9 mouse cellular contexts compared by ENCODE assay signal in the genomic region with DNA sequence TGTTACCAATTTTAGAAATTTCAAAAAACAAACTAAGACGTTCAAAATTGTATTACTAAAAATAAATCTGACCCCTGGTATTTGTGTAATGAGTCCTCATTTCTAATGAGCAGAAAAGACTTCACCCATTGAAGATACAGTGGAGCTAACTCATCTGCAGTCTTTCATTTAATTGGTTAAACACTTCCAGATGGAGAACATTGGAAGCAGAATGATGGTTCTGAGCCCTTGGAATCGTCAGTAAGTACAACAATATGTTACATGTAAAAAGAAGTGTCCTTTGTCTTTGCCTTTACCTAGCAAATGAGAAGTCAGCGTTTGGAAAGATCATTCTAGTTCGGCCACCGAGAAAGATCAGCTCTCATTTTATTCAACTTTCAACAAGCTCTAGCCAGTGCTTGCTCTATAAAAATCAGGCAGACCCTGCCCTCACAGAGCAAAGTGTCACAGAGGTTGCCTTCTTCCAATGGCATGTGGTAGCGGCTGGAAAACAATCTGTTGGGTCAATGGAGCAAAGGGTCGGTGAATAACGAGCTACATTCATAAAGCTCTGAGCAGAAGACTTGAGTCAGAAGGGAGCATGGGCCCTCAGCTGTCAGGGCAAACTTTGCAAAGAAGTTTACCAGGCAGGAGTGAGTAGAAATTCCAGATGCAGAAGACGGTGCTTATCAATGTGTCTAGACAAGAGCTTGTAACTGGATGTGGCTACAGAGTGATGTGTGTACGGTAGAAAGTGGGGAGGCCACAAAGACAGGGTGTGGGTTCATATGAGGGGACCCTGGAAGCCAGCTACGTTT. TPM values are rescaled to one million over a fixed set of nuclear protein-coding genes. Genes with fewer than 3 reads are reported as not detected.
DNase-seq lines count a peak whose midpoint lies in the region; ATAC-seq lines count a peak whose summit lies in the region.
"Had no signal": no experiment of that assay in that cellular context is flagged by ENCODE, and none has a peak within 500 bp of the region (broad histone marks: within the 10 kb centered on the region; RNA-seq: fewer than 3 reads in every experiment).

No protein-coding gene starts in this region.

- peak overlapping the region; percentile 11; the same call in 1 of the 2 replicates for H3K9ac ChIP-seq in heart, embryonic 11.5 days (ENCODE audit: low read depth, low read length)
- H3K9ac ChIP-seq in midbrain, embryonic 16.5 days (ENCODE audit: low read depth, low read length) = no peak overlapping the region
- no peak overlapping the region for H3K9ac ChIP-seq in midbrain, embryonic 14.5 days (replicated peaks; ENCODE audit: low read length)
- H3K9ac ChIP-seq in neural tube, embryonic 13.5 days = no peak overlapping the region
- no peak overlapping the region for H3K9ac ChIP-seq in midbrain, embryonic 15.5 days
- H3K9ac ChIP-seq: midbrain, embryonic 12.5 days had no signal

- peak overlapping the region; percentile 33; the same call in 1 of the 2 replicates for H3K4me2 ChIP-seq in heart, embryonic 11.5 days
- H3K4me2 ChIP-seq in midbrain, embryonic 16.5 days (ENCODE audit: low read length) = 0 out of 2 replicates have a peak overlapping the region, but pooled peaks have one; percentile 37
- no peak overlapping the region for H3K4me2 ChIP-seq in midbrain, embryonic 14.5 days (ENCODE audit: low read length)
- no peak overlapping the region for H3K4me2 ChIP-seq in neural tube, embryonic 13.5 days
- H3K4me2 ChIP-seq in midbrain, embryonic 15.5 days = no peak overlapping the region
- H3K4me2 ChIP-seq: midbrain, embryonic 12.5 days had no signal

- no peaks in the 10 kb centered on the region for H3K36me3 ChIP-seq in heart, embryonic 11.5 days (ENCODE audit: control insufficient read depth, insufficient read depth, low read length)
- H3K36me3 ChIP-seq in midbrain, embryonic 16.5 days (ENCODE audit: control insufficient read depth, insufficient read depth, low read length) = no peaks in the 10 kb centered on the region
- no peaks in the 10 kb centered on the region for H3K36me3 ChIP-seq in midbrain, embryonic 14.5 days (ENCODE audit: control insufficient read depth, insufficient read depth, low read length)
- H3K36me3 ChIP-seq in neural tube, embryonic 13.5 days = no peaks in the 10 kb centered on the region
- no peaks in the 10 kb centered on the region for H3K36me3 ChIP-seq in midbrain, embryonic 15.5 days (replicated peaks)
- H3K36me3 ChIP-seq: midbrain, embryonic 12.5 days had no signal

- peaks cover 7% of the 10 kb centered on the region; the same call in 1 of the 2 replicates for H3K4me1 ChIP-seq in heart, embryonic 11.5 days (ENCODE audit: control insufficient read depth, insufficient read depth, low read length)
- H3K4me1 ChIP-seq in midbrain, embryonic 16.5 days (ENCODE audit: control insufficient read depth, insufficient read depth, low read length) = peaks cover 3% of the 10 kb centered on the region; the same call in 1 of the 2 replicates
- H3K4me1 ChIP-seq in midbrain, embryonic 14.5 days (ENCODE audit: control insufficient read depth, insufficient read depth, low read length) = no peaks in the 10 kb centered on the region
- H3K4me1 ChIP-seq in neural tube, embryonic 13.5 days (replicated peaks) = peaks cover 11% of the 10 kb centered on the region; the same call in 1 of the 2 replicates
- no peaks in the 10 kb centered on the region; the same call in 1 of the 2 replicates for H3K4me1 ChIP-seq in midbrain, embryonic 15.5 days
- H3K4me1 ChIP-seq: midbrain, embryonic 12.5 days had no signal

- H3K27me3 ChIP-seq in heart, embryonic 11.5 days (ENCODE audit: control insufficient read depth, insufficient read depth, low read length) = no peaks in the 10 kb centered on the region
- H3K27me3 ChIP-seq in midbrain, embryonic 16.5 days (ENCODE audit: control insufficient read depth, insufficient read depth, low read depth, low read length) = no peaks in the 10 kb centered on the region
- no peaks in the 10 kb centered on the region for H3K27me3 ChIP-seq in midbrain, embryonic 14.5 days (ENCODE audit: control insufficient read depth, insufficient read depth, low read length)
- H3K27me3 ChIP-seq in neural tube, embryonic 13.5 days = no peaks in the 10 kb centered on the region
- no peaks in the 10 kb centered on the region for H3K27me3 ChIP-seq in midbrain, embryonic 15.5 days (replicated peaks)
- H3K27me3 ChIP-seq: midbrain, embryonic 12.5 days had no signal

- no peak; the same call in 1 of the 2 replicates for ATAC-seq in heart, embryonic 11.5 days (replicated peaks; ENCODE audit: insufficient number of reproducible peaks, low FRiP score, low TSS enrichment)
- ATAC-seq in midbrain, embryonic 16.5 days = no peak
- ATAC-seq in midbrain, embryonic 14.5 days (ENCODE audit: low FRiP score, low TSS enrichment) = no peak
- no peak for ATAC-seq in neural tube, embryonic 13.5 days (ENCODE audit: low read depth)
- no peak for ATAC-seq in midbrain, embryonic 15.5 days (replicated peaks)

- peak overlapping the region; percentile 7; the same call in 1 of the 2 replicates for H3K27ac ChIP-seq in heart, embryonic 11.5 days (ENCODE audit: low read depth, low read length)
- no peak overlapping the region for H3K27ac ChIP-seq in midbrain, embryonic 16.5 days (ENCODE audit: low read length)
- H3K27ac ChIP-seq in midbrain, embryonic 14.5 days (replicated peaks; ENCODE audit: low read depth, low read length) = no peak overlapping the region
- 0 out of 2 replicates have a peak overlapping the region, but pooled peaks have one; percentile 4 for H3K27ac ChIP-seq in neural tube, embryonic 13.5 days (replicated peaks)
- H3K27ac ChIP-seq in midbrain, embryonic 15.5 days = no peak overlapping the region
- H3K27ac ChIP-seq: midbrain, embryonic 12.5 days had no signal

- H3K9me3 ChIP-seq in heart, embryonic 11.5 days (replicated peaks; ENCODE audit: control insufficient read depth, low read length) = no peaks in the 10 kb centered on the region
- H3K9me3 ChIP-seq in midbrain, embryonic 16.5 days (replicated peaks; ENCODE audit: control insufficient read depth, low read length, poor library complexity, severe bottlenecking) = no peaks in the 10 kb centered on the region; the same call in 1 of the 2 replicates
- no peaks in the 10 kb centered on the region for H3K9me3 ChIP-seq in midbrain, embryonic 14.5 days (ENCODE audit: control insufficient read depth, low read length)
- H3K9me3 ChIP-seq in neural tube, embryonic 13.5 days = peaks cover 4% of the 10 kb centered on the region; the same call in 1 of the 2 replicates
- H3K9me3 ChIP-seq in midbrain, embryonic 15.5 days = peaks cover 3% of the 10 kb centered on the region; the same call in 1 of the 2 replicates
- H3K9me3 ChIP-seq: midbrain, embryonic 12.5 days had no signal

- 45% methylated on average over 11 of the region's 11 CpGs for WGBS in heart, embryonic 11.5 days (ENCODE audit: insufficient replicate concordance)
- WGBS in midbrain, embryonic 16.5 days = 75% methylated on average over 11 of the region's 11 CpGs
- WGBS in midbrain, embryonic 14.5 days = 76% methylated on average over 11 of the region's 11 CpGs
- WGBS in neural tube, embryonic 13.5 days = 64% methylated on average over 11 of the region's 11 CpGs
- WGBS in midbrain, embryonic 15.5 days = 75% methylated on average over 11 of the region's 11 CpGs

- no peak for DNase-seq in heart, adult 18-20 months
- DNase-seq in midbrain, embryonic 14.5 days = no peak
- DNase-seq in kidney, postnatal 10 days = peak; percentile 10
- no peak for DNase-seq in lung, postnatal 14 days

- no peak overlapping the region for H3K4me3 ChIP-seq in heart, embryonic 11.5 days (ENCODE audit: low read depth, low read length)
- H3K4me3 ChIP-seq in midbrain, embryonic 16.5 days (ENCODE audit: low read depth, low read length) = no peak overlapping the region
- H3K4me3 ChIP-seq in midbrain, embryonic 14.5 days (replicated peaks; ENCODE audit: low read depth, low read length) = no peak overlapping the region
- H3K4me3 ChIP-seq in neural tube, embryonic 13.5 days = no peak overlapping the region
- no peak overlapping the region for H3K4me3 ChIP-seq in midbrain, embryonic 15.5 days
- H3K4me3 ChIP-seq: midbrain, embryonic 12.5 days had no signal

RNA-seq across cellular contexts. Expression of a gene that starts 10.2 kb away (rescaled TPM):
- polyA plus RNA-seq in heart, embryonic 11.5 days (2014; fragmentation: Nextera tagmentation; extraction: Ambion mirVana) = 35.6 and 36.4 TPM in 2 replicates
- total RNA-seq in heart, adult 18-20 months (2021) = 10 to 100 TPM; 13.1 to 18.0 TPM
- polyA plus RNA-seq in midbrain, embryonic 16.5 days (2015; fragmentation: Nextera tagmentation; extraction: Ambion mirVana) = 19.5 and 21.4 TPM in 2 replicates
- 23.7 and 32.0 TPM in 2 replicates for polyA plus RNA-seq in midbrain, embryonic 14.5 days (2014; fragmentation: Nextera tagmentation; extraction: Ambion mirVana)
- polyA plus RNA-seq in neural tube, embryonic 13.5 days (2015; fragmentation: Nextera tagmentation; extraction: Ambion mirVana) = 26.2 and 33.9 TPM in 2 replicates
- polyA plus RNA-seq in midbrain, embryonic 15.5 days (2015; fragmentation: Nextera tagmentation; extraction: Ambion mirVana) = 25.1 and 28.9 TPM in 2 replicates

Comparison
In these comparisons a context has a peak if more than half of its experiments do, and no peak if none do; other contexts are left out.
1. H3K4me2 ChIP-seq: peak in heart, embryonic 11.5 days (single experiment) and midbrain, embryonic 16.5 days (single experiment); none in midbrain, embryonic 14.5 days (single experiment), neural tube, embryonic 13.5 days (single experiment) and midbrain, embryonic 15.5 days (single experiment).
2. H3K27ac ChIP-seq: peak in heart, embryonic 11.5 days (single experiment) and neural tube, embryonic 13.5 days (single experiment); none in midbrain, embryonic 16.5 days (single experiment), midbrain, embryonic 14.5 days (single experiment) and midbrain, embryonic 15.5 days (single experiment).